Mouse (Mus musculus): ENCODE measurements at regions not wholly inside any gene's neighbourhood (a gene's known extent, or its start where the extent isn't known, plus 50 kb on each side); places are given as distances from the start of the nearest gene placed in this dataset.

DNA sequence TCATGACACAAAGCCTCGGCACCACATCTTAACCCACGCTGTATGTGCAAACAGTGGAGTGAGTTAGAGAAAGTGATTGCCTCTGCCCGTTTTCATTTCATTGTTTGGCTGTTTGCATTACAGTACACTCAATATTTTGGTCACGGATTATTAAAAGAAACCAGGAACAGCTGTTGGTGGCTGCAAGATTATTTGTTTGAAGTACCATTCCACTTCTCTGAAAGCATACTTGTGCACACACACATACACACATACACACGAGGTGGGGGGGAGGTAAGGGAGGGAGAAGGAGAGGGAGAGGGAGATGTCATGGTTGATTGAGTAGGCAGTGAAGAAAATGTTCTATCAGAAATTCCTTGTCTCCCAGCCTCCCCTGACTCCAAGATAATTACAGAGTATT is 85.5 kb upstream of the Rnd3 start:
- no peak for TF ChIP-seq GATA1 (IDR thresholded peaks at IDR 0.05; ENCODE audit: borderline replicate concordance, low read length)
- TF ChIP-seq FLI1 (IDR thresholded peaks at IDR 0.05; ENCODE audit: low read length): no peak

Measured in megakaryocyte, embryonic 14.5 days (primary cell).